Mouse (Mus musculus): ENCODE results near the gene Olfr284. TPM values are rescaled to one million over a fixed set of nuclear protein-coding genes. Genes with fewer than 3 reads are reported as not detected.

The Olfr284 gene
- not detected for total RNA-seq (2021)
- long read RNA-seq, experiment 1: 0 reads
- long read RNA-seq, experiment 2: 0 reads

DNA sequence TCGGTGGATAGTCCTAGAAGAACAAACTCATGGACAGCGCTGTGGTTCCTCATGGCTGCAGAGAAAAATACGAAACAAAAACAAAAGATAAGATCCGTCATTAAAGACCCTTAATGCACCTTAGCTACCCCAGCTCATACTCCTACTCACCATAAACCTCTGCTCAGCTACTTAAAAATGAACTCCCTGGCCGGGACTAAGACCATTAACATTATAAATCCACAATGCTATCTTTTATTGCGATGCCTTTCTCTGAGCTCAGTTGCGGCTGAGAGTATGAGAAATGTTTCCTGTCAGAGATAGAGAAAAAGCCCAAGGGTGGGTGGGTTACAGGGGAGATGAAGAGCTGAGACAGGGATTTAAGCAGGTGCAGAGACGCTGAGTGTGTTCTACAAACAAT is at the start of gene Olfr284:
Olfr284 (minus strand) TSS at position 101 of the 400 bp plus-strand sequence.
- no peak for DNase-seq (ENCODE audit: low spot score in 2 of 2)

DNA sequence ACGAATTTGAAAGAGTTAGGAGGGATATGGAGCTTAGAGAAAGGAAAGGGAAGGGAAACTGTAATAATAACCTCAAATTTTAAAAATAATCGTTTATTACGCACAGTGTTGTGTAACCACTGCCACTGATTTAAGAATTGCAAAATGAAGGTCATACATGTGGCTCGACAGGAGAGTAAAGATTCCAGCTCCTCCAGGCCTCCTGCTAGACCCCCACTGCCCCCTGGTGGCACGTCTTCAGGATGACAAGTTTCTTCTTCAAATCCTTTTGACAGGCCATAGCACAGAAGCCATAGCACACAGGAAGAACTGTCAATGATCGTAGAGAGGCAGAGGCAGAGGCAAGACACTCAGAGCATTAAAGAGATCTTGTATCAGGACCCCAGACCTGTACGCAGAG is 49.0 kb upstream of the Olfr284 start:
- peak; percentile 75 to 76 for DNase-seq (ENCODE audit: low spot score in 2 of 2)

DNA sequence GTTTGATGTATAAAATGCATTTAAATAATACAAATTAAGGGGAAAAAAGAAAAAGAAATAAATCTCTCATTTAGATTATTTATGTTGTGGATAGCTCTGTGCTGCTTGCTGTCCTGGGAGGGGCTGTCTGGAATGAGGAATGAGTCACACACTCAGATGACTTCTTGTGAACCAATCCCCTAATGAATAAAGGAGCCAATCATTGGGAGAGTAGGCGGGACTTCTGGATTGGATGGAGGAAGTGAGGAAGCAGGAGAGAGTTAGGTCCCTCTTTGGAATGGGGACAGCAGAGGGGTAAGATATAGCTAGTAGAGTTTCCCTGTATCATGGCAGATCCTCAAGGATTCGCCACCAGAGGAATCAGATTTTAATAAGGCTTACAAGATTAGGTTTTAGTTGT is 46.8 kb upstream of the Olfr284 start:
- DNase-seq (ENCODE audit: low spot score in 2 of 2): no peak

DNA sequence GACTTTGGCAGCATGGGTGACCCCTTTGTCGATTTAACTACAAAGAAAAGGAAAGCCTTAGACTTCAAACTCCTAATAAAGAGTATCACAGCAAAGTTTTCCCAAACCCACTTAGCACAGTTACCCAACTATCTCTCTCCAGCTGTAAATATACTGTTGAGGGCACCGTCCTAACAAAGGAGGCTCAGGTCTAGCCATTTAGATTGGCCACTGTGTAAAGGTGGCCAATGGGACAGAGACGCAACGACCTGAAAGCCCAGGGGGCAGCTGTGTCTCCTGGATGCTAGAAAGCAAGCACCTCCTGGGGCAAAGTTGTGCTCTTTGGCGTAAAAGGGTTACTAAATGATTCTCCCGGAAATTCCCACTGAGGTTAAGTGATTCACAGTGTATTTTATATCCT is 40.1 kb upstream of the Olfr284 start, which contains the start of gene Olfr283:
Olfr283 (minus strand) TSS at position 101 of the 400 bp plus-strand sequence.
- DNase-seq (ENCODE audit: low spot score in 2 of 2): no peak

DNA sequence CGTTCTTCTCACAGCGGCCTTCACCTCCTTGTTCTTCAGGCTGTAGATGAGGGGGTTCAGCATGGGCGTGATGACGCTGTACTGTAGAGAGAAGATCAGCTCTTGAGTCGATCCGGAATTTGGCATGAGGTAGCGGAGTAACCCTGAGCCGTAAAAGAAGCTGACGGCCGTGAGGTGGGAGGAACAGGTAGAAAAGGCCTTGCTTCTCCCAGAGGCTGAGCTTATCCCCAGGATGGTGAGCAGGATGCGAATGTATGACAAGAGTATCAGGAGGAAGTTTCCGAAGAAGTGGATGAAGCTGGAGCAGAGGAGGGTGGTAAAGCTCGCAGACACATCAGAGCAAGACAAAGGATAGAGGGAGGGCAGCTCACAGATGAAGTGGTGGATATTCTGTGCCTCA is 37.4 kb upstream of the Olfr284 start:
- DNase-seq (ENCODE audit: low spot score in 2 of 2): no peak

GRCm38 (mm10) chr15:98317177-98317724 is 23.5 kb downstream of the Olfr284 start, which contains the start of gene Olfr285:
Gene Olfr285 (minus strand): TSS chr15:98317353.
- no peak for DNase-seq (ENCODE audit: low spot score in 2 of 2)

GRCm38 (mm10) chr15:98315703-98316102 is 25.1 kb downstream of the Olfr284 start:
- DNase-seq (ENCODE audit: low spot score in 2 of 2): no peak

DNA sequence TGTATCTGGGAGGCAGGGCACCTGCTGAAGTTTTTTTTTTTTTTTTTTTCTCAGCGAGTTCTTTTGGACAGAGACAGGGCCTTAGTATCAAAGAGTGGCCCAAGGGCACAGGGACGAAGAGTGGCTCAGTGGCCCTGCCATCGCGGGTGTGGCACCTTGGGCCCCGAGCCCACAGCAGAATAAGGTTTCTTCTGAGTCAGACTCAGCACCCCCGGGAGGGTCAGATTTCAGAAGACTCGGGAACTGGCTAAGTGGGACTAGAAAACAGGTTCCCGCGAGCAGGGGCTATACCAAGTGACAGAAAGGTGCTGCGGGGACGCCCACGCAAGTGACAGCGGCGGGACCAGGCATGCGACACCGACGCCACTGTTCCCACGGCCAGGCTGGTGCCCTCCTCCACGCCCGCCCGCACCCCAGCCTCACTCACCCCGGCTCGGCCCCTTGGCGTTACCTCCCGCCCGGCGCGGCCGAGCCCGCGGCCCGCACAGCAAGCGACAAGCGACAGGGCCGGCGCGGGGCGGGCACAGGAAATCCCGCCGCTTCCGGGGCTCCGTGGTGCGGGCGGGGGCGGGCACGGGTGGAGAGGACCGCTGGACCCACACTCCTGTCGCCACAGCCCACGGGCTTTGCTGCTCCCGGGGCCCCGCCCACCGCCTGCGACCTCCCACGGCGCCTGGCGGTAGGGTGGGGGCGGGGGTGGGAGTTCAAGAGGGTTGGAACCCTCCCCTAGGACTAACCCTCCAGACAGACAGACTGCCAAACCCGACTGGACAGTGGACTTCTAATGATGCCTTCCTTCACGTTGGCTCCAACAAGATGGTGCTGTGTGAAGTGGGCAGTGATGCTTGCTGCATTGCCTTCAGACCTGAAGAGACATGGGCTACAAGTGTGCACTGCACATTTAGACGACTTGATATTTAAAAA is 44.9 kb downstream of the Olfr284 start, which contains the start of gene Zfp641:
Zfp641 (minus strand) TSS at position 534 of the 924 bp plus-strand sequence.
- DNase-seq (ENCODE audit: low spot score in 2 of 2): peak; percentile 49 to 65

DNA sequence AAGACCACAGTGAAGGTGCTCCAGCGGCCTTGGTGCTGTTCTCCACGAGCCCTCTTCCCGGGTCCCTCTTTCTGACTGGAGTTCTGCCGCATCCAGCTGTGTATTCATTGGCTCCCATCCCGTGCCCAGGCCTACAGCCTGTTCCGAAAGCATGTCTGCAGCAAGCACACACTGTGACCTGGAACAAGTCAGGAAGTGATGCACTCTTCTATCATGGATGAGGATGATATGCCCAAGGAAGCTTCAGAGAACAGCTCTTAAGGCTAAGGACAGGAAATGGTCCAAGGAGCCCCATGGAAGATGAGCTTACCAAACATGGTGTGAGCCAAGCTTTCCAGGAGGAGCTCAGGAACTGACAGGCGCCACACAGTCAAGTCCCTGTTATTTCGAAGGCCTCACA is 47.1 kb downstream of the Olfr284 start:
- DNase-seq (ENCODE audit: low spot score in 2 of 2): no peak

Other genes starting within 250 kb of the Olfr284 start
- gene Pfkm, start 248.4 kb downstream of the Olfr284 start, total RNA-seq (2021): 10 to 100 TPM; 71.0 to 86.3 TPM
- gene Senp1, start 247.2 kb downstream of the Olfr284 start, total RNA-seq (2021): 10 to 100 TPM; 16.3 to 16.9 TPM
- 10 to 100 TPM; 38.1 to 41.2 TPM for gene Asb8, start 175.4 kb downstream of the Olfr284 start, total RNA-seq (2021)
- gene Ccdc184, start 173.8 kb downstream of the Olfr284 start, total RNA-seq (2021): 1 to 10 TPM in 1 of 2 experiments, under 1 TPM in 1; 0.83 to 1.1 TPM
- gene Olfr288, start 145.4 kb downstream of the Olfr284 start, total RNA-seq (2021): not detected
- not detected for gene Gm44579, start 120.0 kb downstream of the Olfr284 start, total RNA-seq (2021)
- not detected for gene Olfr287, start 119.9 kb downstream of the Olfr284 start, total RNA-seq (2021)
- not detected for gene Olfr286, start 106.5 kb downstream of the Olfr284 start, total RNA-seq (2021)
- not detected for gene H1fnt, start 83.7 kb downstream of the Olfr284 start, total RNA-seq (2021)
- 1 to 10 TPM; 3.8 to 4.6 TPM for gene Zfp641, start 44.8 kb downstream of the Olfr284 start, total RNA-seq (2021)
- not detected for gene Olfr285, start 23.6 kb downstream of the Olfr284 start, total RNA-seq (2021)
- gene Olfr283, start 40.0 kb upstream of the Olfr284 start, total RNA-seq (2021): not detected
- not detected for gene Olfr282, start 90.2 kb upstream of the Olfr284 start, total RNA-seq (2021)
- gene Olfr281, start 111.6 kb upstream of the Olfr284 start, total RNA-seq (2021): not detected
- gene OR5BS1P, start 128.9 kb upstream of the Olfr284 start, total RNA-seq (2021): not detected
- gene Lalba, start 141.7 kb upstream of the Olfr284 start, total RNA-seq (2021): not detected
- gene Olfr279, start 151.4 kb upstream of the Olfr284 start, total RNA-seq (2021): not detected
- gene Kansl2, start 193.3 kb upstream of the Olfr284 start, total RNA-seq (2021): 10 to 100 TPM; 79.2 to 90.9 TPM
- gene Ccnt1, start 229.9 kb upstream of the Olfr284 start, total RNA-seq (2021): 10 to 100 TPM; 52.5 to 65.9 TPM
- 1 to 10 TPM in 1 of 2 experiments, not detected in 1; 1.2 TPM for gene 4930415O20Rik, start 230.0 kb upstream of the Olfr284 start, total RNA-seq (2021)

Measured in adrenal gland, adult 18-20 months (tissue).